Mouse (Mus musculus) gastrocnemius, postnatal 4 days (tissue): ENCODE measurements around the gene Spice1. TPM values are rescaled to one million over a fixed set of nuclear protein-coding genes. Genes with fewer than 3 reads are reported as not detected.

Experiments used
- DNase-seq, 2 experiments: peaks; one replicate each; pipeline ENCODE4 v3.0.0; 2021 to 2022; ENCODE audit warnings: low spot score in 2 of 2, mixed read lengths in 2 of 2
- total RNA-seq, 2 experiments: library from RNA; stranded (reverse); gene quantifications; 2 replicates each; pipeline ENCODE4 v1.2.3; 2021

The Spice1 gene
- total RNA-seq, 2 experiments from 2014 or later, result 12.7 TPM

DNA sequence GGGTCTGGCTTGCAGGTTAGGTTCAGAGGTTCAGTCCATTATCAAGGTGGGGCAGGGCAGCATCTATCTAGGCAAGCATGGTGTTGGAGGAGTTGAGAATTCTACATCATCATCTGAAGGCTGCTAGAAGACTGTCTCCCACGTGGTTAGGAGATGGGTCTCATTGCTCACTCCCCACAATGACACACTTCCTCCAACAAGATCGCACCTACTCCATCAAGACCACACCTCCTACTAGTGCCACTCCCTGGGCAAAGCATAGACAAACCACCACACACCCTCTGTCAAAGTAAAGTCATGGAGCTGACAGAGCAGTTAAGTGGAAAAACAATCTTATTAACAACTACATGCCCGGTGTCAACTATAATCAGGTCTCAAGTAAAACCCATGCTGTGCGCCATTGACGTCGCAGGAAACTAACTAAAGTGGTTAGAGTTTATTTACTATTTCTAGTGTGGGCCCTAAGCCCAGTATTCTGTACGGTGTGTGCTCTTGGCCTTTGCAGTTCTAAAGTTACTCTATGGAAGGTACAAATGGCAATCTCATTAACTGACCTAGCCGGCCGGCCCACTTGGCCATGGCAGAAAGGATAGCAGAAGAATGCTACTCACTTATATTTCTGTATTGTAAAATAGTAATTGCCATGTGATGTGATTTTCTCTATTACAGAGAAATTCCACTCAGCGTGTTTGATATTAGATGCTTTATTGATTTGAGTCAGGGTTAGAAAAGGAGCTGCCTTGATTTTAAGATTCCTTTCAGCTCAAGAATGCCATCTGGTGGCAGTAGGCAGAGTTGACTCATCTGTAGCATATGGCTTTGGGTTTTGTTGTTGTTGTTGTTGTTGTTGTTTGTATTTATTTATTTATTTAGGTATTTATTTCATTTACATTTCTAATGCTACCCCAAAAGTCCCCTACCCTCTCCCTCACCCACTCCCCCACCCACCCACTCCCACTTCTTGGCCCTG lies 15.3 kb downstream of the Spice1 start:
- DNase-seq, result no peak

GRCm38 (mm10) chr16:44365522-44365921 lies 18.6 kb downstream of the Spice1 start:
- no peak for DNase-seq

DNA sequence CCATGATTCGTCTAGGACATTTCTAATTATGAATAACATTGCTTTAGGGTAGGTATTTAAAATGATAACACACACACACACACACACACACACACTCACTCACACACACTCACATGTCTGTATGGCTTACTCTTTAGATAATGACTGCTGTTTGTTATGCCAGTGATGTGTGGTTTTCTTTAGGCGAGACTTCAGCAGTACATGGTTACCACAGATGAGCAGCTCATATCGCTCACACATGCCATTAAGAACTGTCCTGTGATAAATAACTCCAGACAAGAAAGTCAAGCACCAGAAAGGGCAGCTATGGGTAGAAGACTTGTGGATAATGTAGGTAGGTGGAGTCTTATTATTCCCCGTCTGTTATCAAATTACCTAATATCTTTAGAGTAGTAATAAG lies 28.5 kb downstream of the Spice1 start:
- DNase-seq, result no peak

DNA sequence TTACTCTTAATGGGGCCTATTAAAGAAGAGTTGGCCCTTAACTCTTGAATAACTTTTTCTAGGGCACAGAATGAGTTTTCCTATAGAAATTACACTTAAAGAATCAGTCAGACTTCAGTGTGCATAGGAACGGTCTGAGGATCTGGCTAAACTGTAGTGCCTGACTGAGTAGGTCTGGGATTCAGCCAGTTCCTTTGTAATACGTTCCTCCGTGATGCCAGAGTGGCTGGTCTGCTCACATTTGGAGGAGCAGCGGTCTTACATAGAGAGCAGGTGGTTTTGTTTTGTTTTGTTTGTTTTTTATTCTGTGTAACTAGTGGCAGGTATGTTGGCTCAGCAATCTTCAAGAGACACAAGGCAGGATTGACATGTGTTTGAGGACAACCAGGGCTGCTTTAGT lies 33.1 kb downstream of the Spice1 start:
- no peak for DNase-seq

DNA sequence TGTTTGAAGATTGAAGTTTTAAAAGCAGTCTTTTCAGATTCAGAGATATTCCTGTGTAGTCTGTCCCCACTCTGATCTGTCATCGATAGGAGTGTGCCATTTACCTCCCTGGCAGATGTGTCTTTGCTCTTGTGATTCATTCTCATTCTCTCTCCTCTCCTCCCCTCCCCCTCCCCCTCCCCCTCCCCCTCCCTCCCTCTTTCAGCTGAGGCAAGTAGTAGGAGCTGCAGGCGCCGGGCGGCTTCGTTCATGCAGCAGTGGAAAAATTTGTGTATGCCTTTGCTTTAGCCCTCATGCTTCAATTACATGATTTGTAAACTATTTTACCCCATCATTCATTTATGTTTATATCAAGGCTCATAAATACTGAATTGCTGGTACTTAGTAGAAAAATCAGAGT lies 34.7 kb downstream of the Spice1 start:
- no peak for DNase-seq

DNA sequence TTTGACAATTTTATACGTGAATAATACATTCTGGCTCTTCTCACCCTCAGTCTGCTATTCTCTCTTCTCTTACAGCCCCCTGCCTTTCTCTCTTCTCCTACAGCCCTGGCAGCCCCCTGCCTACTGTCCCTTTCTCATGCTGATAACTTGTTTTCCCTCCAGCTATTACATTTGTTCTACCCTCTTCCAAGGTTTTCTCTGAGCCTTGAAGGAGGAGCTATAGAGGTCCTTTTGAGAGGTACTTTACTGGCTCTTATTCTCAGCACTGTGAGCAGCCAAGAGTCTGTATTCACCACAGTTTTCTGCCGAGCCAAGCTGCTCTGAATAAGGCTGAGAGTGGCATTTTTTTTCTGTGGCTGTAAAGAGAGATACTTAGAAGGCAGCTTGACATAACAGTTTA lies 36.6 kb downstream of the Spice1 start:
- DNase-seq, result no peak

GRCm38 (mm10) chr16:44384251-44384650 lies 37.3 kb downstream of the Spice1 start:
- DNase-seq, result no peak

GRCm38 (mm10) chr16:44391877-44392548 lies 45.1 kb downstream of the Spice1 start:
- peak in 1 of 2 experiments; percentile 30 for DNase-seq

GRCm38 (mm10) chr16:44394577-44395243 lies 47.8 kb downstream of the Spice1 start, which contains the start of gene Cfap44:
Gene Cfap44 (plus strand): TSS chr16:44394796.
- peak in 1 of 2 experiments; percentile 55 for DNase-seq

DNA sequence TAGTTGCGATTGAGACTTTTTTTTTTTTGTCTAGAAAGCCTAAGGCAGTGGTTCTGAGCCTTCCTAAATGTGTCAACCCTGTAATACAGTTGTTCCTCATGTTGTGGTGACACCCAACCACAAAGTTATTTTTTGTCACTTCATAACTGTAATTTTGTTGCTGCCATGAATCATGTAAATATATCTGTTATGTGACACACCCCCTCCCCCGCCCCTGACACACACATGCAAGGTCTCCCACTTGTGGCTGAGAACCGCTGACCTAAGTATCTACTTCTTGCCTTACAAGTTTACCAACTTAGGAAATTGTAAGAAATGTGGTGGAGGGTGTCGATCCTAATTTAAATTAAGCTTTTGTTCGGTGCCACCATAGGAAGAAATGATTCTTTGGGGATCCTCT lies 58.0 kb downstream of the Spice1 start:
- DNase-seq, result no peak

GRCm38 (mm10) chr16:44407211-44407610 lies 60.3 kb downstream of the Spice1 start:
- DNase-seq, result no peak

DNA sequence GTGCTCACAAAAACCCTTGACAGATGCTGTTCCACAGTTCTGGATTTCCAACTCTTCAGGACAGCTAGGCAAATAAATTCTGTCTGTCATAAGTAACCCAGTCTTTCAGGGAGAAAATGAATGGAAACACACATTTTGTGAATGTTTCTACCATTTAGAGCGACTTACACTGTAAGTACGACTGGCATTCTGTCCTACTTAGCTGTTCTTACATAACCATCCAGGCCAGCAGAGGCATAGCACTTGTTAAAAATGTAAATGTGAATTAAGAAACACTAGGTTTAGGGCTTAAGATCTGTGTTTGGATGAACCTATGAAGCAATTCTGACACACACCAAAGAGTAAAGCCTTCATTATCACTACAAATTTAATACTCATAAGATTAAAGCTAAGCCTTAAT lies 61.4 kb downstream of the Spice1 start:
- DNase-seq, result no peak

DNA sequence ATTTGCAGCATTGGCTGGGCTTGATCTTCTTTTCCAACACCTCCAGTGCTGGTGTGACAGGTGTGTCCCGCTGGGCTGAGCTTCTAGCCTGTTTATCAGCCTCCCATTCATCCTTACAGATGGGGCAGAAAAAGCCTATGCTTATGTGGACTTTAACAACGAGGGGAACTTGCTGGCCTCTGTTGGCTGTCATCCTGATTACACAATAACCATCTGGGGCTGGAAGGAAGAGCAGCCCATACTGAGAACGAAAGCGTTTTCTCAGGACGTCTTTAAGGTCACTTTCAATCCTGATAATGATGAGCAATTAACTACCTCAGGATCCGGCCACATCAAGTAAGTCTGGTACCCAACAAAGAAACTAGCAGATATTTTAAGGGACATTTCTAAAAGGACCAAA lies 63.3 kb downstream of the Spice1 start:
- DNase-seq, result no peak

DNA sequence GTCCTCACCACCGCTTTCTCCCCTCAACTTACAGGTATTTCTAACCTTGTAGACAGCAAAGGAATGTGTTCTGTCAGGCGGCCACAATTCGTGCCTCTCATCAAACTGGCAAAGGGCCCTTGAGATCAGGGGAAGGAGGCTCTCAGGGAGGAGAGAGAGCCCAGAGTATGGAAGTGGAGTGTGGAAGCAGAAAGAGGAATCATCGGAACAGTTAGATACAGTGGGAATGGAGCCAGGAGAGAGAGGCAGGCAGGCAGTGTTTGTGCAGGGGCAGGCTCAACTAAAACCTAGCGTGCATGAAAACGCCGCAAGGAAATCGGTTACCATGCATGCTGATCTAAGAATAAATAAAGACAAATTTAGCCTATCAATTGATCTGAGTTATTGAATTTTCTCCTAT lies 70.7 kb downstream of the Spice1 start:
- no peak for DNase-seq

DNA sequence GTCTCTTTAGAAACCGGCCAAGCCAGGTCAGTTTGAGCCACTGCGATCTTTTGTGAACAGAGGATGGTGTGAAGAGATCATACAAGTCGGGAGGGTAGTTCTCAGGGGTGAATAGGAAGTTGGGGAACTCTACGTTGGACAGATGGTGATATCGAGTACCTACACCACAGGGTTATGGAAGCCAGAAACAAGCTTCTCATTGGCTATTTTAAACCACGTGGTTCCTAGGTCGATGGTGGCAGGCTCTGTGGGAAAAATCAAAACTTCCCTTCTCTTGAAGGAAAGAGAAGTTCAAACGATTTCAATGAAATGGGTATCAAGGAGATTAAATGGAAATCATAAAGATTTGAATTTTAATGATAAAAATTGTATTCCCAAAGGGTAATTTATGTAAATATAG lies 74.8 kb downstream of the Spice1 start:
- no peak for DNase-seq

DNA sequence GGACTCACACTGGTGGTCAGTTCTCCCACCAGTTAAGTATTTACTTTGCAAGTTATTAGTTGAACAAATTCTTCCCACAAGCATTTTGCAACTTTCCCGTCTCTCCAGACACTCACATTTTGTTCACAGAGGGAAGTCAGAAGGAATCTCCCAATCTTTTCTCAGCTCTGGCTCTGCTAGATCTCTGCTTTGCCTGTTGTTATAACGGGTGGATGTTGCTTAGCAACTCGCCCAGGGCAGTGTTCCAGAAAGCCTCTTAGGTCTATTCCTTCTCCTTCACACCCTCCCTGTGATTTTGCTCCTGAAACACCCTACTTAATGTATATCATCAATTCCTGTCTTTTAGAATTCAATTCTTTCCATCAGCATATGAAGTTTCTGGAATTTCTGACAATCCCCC lies 76.6 kb downstream of the Spice1 start:
- no peak for DNase-seq

DNA sequence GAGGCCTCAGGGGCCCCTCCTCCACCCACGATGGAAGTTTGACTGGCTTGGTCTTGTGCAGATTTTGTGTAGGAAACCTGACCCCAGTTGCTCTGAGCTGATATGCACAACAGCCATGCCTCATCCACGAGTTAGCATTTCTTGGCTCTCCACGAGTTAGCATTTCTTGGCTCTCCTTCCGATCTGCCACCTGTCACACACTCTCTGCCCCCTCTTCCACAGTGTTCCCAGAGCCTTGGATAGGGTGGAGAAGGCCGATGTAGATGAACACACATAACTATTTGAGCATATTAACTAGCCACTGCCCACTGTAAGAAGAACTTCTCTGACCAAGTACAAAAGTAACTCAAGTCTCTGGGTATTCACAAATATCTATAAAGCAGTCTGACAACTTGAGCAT lies 81.5 kb downstream of the Spice1 start:
- DNase-seq, result no peak

GRCm38 (mm10) chr16:44430021-44430420 lies 83.1 kb downstream of the Spice1 start:
- no peak for DNase-seq

DNA sequence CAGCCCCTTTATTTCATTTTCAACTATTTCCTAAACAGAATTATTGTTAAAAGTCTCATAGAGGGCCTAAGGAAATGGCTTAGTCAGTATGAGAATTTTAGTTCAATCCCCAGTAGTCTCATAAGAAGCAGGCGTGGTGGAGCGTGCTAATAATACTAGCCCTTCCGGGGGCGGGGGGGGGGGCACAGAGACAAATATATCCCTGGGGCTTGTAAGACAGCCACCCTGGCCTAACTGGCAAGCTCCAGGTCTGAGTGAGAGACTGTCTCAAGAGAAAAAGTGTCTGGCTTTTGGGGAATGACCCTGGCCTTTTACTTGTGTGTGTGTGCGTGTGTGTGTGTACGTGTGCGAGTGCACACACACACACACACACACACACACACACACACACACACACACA lies 88.0 kb downstream of the Spice1 start:
- no peak for DNase-seq

DNA sequence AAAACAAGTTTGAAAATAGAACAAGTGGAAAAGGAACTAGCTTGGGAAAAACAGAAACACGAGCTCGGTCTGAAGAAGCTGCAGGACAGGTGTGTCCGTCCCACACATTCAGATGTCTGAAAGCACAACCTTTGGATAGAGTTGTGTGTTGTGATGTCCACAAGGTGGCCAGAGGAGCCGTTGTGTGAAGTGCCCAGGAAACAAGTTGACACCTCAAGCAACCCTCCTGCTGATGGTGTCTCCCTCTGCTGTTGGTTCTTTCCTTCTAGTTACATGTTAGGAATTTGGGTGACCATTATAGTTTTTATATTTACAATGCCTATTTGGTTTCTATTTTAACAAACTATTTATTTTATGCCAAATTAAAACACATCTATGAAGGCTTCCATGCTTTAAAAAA lies 88.6 kb downstream of the Spice1 start:
- DNase-seq, result no peak
